Mouse (Mus musculus): ENCODE data around the gene Trim31.
A peak's percentile ranks its signal among the peaks of the same experiment; 100 is the strongest.

The Trim31 gene

GRCm38 (mm10) chr17:36947051-36947819 is 49.3 kb downstream of the Trim31 start:
- peak in 1 of 2 experiments; percentile 38 for DNase-seq

- DNase-seq: no peak
Measured at GRCm38 (mm10) chr17:36948286-36948685, 50.4 kb downstream of the Trim31 start.

GRCm38 (mm10) chr17:36949265-36949664 is 51.3 kb downstream of the Trim31 start:
- no peak for DNase-seq

GRCm38 (mm10) chr17:36950981-36951947 is 53.3 kb downstream of the Trim31 start, which contains the start of gene Ppp1r11:
Ppp1r11 (minus strand) TSS chr17:36951741.
- DNase-seq: peak; percentile 88 to 94

GRCm38 (mm10) chr17:36952631-36953030 is 54.7 kb downstream of the Trim31 start:
- DNase-seq: no peak

GRCm38 (mm10) chr17:36953062-36953461 is 55.1 kb downstream of the Trim31 start:
- DNase-seq: no peak

GRCm38 (mm10) chr17:36957999-36958743 is 60.3 kb downstream of the Trim31 start, which contains the start of the genes Znrd1 and Znrd1as:
Znrd1 (minus strand) TSS chr17:36958559.
Znrd1as (plus strand) TSS chr17:36958592.
- peak; percentile 75 to 80 for DNase-seq

GRCm38 (mm10) chr17:36958884-36959283 is 61.0 kb downstream of the Trim31 start:
- no peak for DNase-seq

Data from spleen, adult 18-20 months (tissue).